Mouse (Mus musculus): ENCODE measurements around the gene Ggt1. TPM values are rescaled to one million over a fixed set of nuclear protein-coding genes. Genes with fewer than 3 reads are reported as not detected.
"Not testable (repeated sequence)": the region's sequence is repeated elsewhere in the genome, so short reads cannot be mapped to it uniquely, and the experiment has no call there.

Ggt1 gene
- total RNA-seq (2021), result 1 to 10 TPM; 1.5 to 1.6 TPM
- long read RNA-seq, experiment 1, result 0 reads
- long read RNA-seq, experiment 2, partial matches to known transcripts, result 1 of 2 reads
- long read RNA-seq, experiment 2, other reads (novel, unspliced or antisense), result 1 of 2 reads

DNA sequence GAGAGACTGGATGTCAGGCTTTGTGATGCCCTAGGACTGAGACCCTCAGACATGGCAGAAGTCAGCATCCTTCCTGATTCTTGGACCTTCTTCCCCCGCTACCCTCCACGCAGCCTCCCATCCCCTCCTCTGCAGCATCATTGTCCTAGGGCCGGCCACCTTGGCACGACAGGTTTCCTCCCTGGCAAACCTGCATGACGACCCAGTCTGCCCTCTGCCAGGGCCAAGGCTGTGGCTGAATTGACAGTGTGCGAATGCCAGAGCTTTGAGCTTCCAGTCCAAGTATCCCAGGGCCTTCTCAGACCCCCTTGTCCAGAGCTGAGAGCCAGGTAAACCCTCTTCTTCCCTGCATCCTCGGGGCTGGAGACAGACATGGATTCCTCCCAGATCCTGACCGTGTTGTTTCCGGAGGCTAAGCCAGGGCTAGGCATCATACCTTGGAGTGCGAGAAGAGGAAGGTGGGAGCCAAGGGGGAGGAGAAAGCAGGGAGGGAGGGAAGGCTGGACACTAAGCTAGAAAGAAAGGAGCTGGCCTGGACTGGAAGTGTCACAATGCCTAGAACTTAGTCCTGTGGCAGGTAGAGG lies at the start of gene Ggt1:
Gene Ggt1, plus strand, starts transcription at position 534 of the 584 bp plus-strand sequence.
- DNase-seq (ENCODE audit: low spot score in 2 of 2), result no peak
- intact Hi-C loops (cut with DNase I), result no loop called here

DNA sequence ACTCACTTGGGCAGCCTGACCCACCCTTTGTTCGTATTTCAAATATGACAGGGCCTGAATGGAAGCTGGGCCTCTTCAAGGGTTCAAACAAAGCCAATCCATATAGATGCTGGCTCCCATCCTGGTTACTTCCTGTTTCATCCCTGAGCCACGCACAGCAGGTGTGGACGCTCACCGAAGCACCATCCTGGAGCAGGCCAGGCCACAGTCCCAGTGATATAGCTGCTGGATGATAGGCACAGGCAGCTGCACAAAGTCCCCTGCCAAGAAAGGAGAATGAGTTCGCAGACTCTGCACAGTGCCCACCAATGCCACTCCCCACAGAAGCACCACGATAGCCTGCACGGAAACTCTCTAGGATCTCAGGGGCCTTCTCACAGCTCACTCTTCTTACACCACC lies 49.5 kb upstream of the Ggt1 start:
- intact Hi-C loops (cut with DNase I), result no loop called here
- no peak for DNase-seq (ENCODE audit: low spot score in 2 of 2)

DNA sequence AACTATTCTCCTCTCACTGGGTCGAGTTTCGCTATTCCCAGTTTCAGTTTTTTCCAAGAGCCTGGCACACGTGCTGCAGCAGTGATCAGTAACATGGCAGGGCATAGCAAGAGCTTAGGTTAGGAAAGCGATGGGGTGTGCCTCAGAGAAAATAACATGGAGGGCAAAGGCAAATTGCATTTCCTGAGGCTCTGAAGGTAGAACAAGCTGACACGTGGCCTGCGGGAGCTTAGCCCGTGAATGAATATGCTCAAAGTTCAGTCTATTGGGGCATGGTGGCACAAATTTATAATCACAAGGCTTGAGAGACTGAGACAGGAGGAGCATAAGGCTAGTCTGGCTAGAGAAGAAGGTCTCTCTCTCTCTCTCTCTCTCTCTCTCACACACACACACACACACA lies 48.6 kb upstream of the Ggt1 start:
- DNase-seq (ENCODE audit: low spot score in 2 of 2), result no peak
- intact Hi-C loops (cut with DNase I), result no loop called here

DNA sequence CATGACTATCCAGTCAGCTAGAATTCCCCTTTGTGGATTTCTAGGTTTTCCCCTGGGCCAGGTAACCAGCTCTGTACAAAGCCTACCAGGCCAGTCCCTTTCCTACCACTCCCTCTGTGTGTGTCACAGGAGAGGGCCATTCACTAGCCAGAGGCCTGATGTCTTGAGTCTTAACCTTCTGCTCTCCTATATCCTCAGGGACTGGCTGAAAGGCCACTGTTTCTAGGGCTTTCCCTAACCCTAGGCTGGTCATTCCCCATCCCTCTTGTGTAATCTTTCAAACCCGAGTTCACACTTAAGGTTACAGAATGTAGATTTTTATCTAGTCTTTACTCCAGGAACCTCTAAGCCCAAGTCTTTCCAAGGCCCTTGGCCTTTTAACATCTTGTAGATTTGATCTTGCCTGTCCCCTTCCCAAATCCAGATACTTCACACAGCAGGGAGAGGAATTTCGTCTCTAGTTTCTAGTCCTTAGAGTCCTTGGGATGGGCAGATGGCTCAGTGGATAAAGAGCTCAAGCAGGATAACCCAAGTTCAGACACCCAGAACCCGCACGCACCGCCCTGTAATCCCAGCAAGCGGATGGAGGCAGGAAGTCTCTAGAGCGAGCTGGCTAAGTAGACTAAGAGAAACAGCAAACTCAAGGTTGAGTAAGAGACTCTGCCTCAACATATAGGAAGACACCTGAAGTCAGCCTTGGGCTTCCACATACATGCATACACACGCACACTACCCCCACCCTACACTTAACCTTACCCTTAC lies 47.9 kb upstream of the Ggt1 start:
- no peak for DNase-seq (ENCODE audit: low spot score in 2 of 2)

DNA sequence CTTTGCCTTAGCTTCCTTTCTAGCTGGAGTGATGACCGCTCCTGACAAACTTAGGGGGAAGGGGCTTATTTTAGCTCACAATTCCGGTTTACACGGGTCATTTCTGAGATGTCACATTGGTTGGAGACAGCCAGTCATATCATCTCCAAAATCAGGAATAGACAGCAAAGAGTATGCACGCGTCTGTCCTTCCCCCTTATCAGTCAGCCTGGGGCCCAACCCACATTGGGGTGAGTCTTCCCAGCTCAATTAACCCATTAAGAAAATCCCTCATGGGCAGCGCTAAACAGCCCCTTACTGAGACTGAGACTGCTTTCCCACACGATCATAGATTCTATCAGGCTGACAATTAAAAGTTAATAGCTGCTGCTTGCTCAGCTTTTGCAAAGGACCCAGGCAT lies 47.0 kb upstream of the Ggt1 start:
- intact Hi-C loops (cut with DNase I), result no loop called here
- no peak for DNase-seq (ENCODE audit: low spot score in 2 of 2)

More for the DNA sequence above, 47.9 kb upstream of the Ggt1 start:
- intact Hi-C loops (cut with DNase I), result no loop called here

DNA sequence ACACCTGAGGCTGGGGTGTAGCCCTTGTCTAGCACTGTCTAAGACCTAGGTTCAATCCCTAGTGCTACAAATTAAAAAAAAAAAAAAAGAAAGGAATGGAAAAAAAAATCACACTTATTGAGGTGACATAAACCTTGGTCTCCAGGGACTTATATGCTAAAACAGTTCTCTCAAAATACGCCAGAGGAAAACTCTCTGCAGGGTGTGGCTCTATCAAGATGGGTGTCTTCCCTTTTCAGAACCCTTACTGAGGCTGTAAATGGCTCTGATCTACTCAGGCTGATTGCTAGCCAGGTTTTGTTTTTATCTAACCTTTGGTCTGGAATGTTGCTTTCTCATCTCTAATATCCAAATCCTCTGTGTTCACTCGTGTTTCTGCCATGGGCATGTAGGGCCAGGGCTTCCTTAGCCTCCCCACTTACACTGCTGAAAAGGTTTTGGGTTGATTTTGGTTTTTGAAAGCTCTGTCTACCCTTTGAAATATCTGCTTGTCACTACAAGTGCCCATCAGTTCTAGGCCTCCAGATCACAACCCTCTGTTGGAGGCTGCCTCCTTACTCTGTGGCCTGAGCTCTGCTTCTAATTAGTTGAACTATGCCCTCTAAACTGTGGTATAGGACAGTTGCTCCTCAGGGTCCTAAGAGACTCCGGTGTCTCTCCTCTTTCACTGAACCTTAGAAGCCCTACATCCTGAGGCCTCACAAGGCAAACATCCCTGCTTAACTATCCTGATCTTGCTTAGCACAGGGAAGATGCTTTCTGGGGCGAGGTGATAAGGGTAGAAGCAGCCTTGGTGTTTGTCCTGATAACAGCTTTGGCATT lies 46.0 kb upstream of the Ggt1 start:
- intact Hi-C loops (cut with DNase I), result no loop called here
- no peak for DNase-seq (ENCODE audit: low spot score in 2 of 2)

DNA sequence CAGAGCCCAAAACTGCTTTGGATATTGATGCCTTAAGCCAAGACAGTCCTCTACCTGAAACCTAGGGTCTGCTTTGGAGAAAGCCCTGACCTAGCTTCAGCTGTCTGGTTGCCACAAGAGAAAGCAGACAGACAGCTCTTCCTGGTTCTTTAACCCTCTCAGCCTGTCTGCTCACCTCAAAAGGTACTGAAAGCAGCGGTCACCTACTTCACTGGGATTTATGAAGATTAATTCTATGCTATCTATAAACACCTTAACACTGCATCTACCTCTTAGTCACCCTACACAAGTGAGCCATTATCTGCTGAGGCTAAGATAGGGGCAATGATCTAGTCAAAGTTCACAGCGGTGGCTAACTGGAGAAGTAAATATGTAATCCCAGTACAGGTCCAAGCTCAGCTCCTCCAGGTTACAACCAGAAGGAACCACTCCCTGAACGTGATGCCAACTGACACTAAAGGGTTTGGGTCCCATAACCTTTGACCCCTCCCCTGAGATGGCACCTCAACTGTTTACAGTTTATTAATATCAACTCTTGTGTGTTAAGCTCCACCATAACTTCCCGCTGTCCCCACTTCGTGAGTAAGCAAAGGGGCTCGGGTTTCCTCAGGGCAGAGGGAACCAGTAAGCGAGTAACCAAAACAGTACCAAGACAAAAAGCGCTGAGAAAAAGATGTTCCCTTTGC lies 45.2 kb upstream of the Ggt1 start:
- intact Hi-C loops (cut with DNase I), result no loop called here
- DNase-seq (ENCODE audit: low spot score in 2 of 2), result no peak

DNA sequence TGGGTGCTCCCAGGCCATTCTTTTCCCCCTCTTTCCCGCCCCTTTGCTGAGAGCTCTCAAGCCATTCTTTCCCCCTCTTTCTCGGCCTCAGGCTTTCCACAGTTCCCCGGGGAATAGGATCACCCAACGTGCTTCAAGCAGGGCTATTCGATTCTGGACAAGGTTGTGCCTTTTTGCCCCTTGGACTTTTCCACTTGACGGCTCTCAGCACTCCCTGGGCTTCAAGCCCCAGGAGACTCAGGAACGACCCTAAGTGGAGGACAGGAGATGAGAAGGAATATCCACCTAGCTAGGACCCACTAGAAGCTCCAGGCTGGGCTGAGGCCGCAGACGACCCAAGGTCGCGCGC lies 44.7 kb upstream of the Ggt1 start:
- intact Hi-C loops (cut with DNase I), result no loop called here

DNA sequence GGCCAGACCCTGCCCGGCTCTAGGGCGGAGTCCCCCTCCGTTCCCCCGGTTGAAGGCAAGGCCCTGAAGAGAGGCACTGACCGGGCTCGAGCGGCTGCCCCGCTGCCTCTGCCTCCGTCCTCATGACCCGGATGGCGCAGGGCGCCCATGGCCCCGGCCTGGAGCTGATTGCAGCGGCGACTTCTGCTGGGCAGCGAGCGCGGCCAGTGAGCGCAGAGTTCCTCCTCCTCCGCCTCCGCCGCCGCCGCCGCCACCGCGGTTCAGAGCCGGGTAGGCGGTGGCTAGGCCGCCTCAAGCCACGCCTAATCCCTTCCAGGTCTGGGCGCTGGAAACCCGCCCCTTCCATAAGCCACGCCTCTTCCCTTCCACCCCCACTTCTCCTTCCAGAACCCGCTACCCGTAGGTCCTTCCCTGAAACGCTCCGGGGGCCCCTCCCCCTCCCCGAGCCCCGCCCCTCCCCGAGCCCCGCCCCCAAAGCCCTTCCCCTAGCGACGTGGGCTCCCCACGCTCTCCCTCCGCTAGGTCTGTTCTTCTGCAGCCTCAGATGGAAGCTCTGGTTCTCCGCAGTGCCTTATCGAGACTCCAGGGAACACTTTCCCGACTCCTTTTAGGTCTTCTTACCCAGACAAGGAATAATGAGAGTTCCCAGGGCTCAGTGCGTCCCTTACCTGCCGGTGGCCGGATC lies 44.2 kb upstream of the Ggt1 start, which contains the start of gene Snrpd3:
Gene Snrpd3, plus strand, starts transcription at position 479 of the 685 bp plus-strand sequence.
- intact Hi-C loops (cut with DNase I), result no loop called here
- peak; percentile 92 for DNase-seq (ENCODE audit: low spot score in 2 of 2)

More for the DNA sequence above, 44.7 kb upstream of the Ggt1 start:
- DNase-seq (ENCODE audit: low spot score in 2 of 2), result no peak

DNA sequence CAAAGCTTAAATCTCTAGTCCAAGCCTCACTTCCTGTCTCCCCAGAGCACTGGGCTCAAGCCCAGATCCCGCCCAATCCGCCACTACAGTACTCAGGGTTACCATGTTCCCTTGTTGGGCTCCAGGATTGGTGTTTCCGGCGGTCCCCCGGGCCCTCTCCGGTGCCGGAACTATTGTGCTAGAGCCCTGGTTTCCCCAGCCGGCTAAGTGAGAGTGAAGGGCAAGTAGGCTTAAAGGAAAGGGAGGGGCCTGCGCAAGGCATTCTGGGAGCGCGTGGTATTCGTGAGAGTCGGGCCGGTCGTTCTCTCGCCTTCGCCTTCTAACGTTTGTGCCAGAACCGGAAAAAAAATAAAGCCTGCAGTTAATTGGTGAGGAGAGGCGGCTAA lies 43.7 kb upstream of the Ggt1 start, which contains the start of gene Gucd1:
Gene Gucd1, minus strand, starts transcription at position 215 of the 386 bp plus-strand sequence.
- intact Hi-C loops (cut with DNase I), result no loop called here
- DNase-seq (ENCODE audit: low spot score in 2 of 2), result peak; percentile 98

DNA sequence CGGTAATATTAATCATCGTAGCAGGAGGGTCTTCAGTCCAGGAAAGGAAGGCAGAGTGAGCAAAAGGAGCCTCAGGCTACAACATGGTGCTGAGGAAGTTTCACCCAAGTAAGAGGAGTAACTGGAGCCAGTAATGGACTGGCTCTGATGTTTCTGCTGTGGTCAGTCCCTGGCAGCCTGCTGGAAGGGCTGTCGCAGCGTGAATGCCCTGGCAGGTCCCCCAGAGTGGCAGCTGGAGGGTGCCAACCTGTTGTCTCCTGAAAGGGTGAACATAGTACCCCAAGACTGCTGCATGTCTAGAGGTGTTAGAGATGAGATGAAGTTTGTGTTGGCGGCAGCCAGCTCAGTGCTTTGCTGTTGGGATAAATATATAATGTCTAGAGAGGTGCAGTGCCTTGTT lies 40.8 kb upstream of the Ggt1 start:
- DNase-seq (ENCODE audit: low spot score in 2 of 2), result no peak
- intact Hi-C loops (cut with DNase I), result no loop called here

DNA sequence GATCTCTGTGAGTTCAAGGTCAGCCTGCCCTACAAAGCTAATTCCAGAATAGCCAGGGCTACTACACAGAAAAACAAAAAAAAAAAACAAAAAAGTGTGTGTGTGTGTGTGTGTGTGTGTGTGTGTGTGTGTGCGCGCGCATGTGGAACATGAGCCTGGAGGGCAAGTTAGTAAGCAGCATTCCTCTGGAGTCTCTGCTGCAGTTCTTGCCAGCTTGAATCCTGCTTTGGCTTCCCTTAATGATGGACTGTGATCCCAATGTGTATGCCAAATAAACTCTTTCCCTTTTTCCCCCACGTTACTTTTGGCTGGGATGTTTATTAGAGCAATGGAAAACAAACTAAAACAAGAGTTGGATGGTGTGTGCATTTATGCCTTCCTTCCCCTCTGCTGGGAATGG lies 39.8 kb upstream of the Ggt1 start:
- DNase-seq (ENCODE audit: low spot score in 2 of 2), result no peak
- intact Hi-C loops (cut with DNase I), result no loop called here

DNA sequence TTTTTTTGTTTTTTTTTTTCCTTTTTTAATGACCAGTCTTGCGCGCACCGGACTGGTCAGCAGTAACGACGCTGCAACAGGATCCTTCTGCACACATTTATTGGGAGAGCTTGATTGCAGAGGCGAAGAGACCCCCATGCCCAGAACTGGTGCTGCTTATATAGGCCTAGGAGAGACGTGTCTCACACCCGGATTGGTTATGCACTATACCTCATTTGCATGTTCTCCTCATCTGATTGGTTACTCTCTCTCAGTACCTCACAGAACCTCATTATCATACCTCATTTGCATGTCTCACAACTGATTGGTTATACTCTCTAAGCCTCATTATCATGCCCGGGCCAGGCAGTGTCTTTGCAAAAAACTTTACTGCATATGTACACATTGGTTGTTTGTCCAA lies 36.0 kb upstream of the Ggt1 start:
- DNase-seq (ENCODE audit: low spot score in 2 of 2); intact Hi-C loops (cut with DNase I): not testable (repeated sequence)

DNA sequence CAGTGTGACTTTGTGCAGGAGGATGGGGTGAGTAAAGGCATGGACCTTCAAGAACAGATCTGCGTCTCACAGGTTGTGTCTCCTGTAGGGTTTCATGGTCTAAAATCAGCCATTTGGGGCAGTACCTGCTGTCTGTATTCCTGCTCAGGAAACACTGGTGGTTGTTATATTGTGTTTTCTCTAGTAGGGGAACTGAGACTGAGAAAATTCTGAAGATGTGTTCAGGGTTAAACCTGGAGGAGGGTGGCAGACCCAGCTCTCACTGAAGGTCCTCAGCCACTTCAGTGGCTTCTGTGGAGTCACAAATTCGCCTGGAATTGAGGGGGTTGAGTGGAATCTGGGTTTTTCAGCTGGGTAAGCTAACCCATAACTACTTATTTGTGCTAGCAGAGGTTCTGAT lies 31.1 kb upstream of the Ggt1 start:
- intact Hi-C loops (cut with DNase I), result no loop called here
- DNase-seq (ENCODE audit: low spot score in 2 of 2), result no peak

DNA sequence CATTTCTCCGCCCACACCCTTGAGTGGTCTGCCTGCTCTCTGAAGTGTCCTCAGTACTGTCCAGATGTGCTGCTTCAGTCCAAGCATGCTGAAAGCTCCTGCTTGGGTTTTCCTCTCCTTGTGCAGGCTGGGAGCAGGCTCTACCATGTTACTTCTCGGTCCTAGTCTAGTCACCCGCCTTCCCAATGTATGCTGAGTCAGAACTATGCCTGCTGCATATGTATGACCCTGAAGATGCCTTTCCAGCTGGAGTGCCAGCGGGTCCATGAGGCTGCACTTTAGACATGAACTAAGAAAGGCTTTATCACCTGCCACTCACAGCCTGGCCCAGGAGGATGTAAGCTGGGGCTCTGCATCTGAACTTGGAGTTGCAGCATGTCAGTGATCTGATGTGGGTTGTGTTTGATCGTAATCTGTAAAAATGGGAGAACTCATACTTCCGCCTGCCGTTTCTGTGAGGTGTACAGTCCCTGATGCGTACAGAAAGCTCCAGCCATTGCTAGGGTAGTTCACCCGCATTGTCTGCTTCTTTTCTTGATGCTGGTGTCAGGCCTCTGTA lies 29.8 kb upstream of the Ggt1 start:
- intact Hi-C loops (cut with DNase I), result no loop called here
- no peak for DNase-seq (ENCODE audit: low spot score in 2 of 2)

DNA sequence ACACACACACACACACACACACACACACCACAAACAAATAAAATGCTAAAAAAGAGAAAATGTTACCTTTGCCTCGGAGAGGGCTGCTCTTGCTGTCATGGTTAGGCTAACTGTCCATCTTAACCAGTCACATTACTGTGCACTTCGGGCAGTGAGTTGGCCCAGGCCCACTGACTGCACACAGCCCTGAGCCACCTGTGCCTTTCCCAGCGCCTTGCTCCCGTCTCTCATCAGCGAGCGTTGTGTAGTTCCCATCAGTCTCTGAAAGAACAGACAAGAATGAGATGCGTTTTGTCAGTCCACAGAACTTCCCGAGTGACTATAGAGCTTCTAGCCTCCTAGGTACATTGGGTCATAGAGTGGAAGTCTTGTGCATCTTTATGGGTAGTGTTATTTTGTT lies 27.2 kb upstream of the Ggt1 start:
- intact Hi-C loops (cut with DNase I), result no loop called here
- no peak for DNase-seq (ENCODE audit: low spot score in 2 of 2)

DNA sequence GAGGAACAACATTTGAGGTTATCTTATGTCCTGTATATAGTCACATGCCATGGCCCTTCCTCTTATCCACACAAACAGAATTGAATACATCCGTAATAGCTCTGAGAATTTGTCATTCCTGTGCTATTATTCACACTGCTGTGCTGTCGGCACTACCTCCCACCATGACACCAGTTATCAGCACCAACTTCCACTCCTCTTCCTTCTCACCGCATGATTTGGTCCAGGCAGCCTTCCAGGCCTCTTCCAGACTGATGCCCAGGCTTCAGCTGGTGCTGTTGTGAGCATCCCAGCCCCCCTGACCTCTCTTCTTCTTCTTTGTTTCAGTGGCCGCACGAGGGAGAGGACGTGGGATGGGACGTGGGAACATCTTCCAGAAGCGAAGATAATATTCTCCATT lies 26.5 kb upstream of the Ggt1 start:
- intact Hi-C loops (cut with DNase I), result no loop called here

DNA sequence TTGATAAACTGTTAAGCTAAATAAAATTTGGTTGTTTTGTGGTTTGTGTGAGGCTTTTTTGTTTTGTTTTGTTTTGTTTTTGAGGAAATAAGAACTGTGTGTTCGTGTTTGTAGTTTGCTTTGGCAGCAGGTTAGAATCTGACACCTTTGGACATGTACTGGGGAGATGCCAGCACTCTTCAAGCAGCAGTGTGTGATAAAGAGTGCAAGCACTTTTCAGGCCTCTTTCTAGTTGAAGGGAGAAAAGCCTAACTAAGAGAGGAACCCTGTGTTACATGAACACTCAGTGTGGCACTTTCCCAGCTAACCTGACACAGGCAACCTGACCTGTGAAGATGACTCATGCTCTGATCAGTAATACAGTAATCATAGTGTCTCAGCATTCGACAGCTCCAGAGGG lies 26.0 kb upstream of the Ggt1 start:
- intact Hi-C loops (cut with DNase I), result no loop called here
- DNase-seq (ENCODE audit: low spot score in 2 of 2), result no peak

More for the DNA sequence above, 26.5 kb upstream of the Ggt1 start:
- no peak for DNase-seq (ENCODE audit: low spot score in 2 of 2)

DNA sequence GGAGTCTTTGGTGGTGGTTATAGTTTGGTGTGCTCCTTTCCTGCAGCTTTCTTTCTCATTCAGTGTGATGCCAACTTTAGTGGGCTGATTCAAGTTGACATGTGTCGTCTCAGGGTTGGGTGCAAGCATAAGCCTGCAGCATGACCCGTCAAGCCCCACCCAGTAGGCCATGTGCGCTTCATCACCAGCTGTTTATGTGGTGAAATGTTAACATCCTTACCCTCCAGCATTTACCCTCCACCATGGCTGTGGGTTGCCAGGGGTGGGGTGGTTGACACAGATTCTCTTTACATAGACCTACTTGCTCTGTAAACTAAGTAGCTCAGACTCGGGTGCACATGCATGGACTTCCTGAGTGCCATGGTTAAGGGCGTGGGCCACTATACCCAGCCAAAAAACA lies 25.3 kb upstream of the Ggt1 start:
- no peak for DNase-seq (ENCODE audit: low spot score in 2 of 2)
- intact Hi-C loops (cut with DNase I), result no loop called here

Data from left cerebral cortex, postnatal 14 days (tissue).